Mouse (Mus musculus): Measurements from ENCODE around the gene Ndufs7.
"Not testable (repeated sequence)": the region's sequence is repeated elsewhere in the genome, so short reads cannot be mapped to it uniquely, and the experiment has no call there.

The Ndufs7 gene

DNA sequence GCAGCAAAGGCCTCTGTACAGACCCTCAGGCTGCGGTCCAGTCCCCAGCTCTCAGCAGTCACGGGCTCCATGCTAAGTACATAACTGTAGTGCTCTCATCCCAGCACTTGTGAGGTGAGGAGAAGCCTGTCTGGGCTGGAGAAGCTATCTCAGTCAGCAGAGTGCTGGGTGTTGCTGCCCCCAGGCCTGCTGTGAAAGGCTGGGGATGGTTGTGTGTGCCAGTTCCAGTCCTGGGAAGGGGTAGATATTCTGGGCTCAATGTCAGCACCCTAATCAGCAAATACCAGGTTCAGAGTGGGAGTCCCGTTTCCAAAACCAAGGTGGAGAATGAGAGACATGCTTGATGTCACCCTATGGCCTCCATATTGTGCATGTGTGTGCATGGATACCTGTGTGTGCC, 6.3 kb upstream of the Ndufs7 start:
- DNase-seq (ENCODE audit: low spot score), result no peak

DNA sequence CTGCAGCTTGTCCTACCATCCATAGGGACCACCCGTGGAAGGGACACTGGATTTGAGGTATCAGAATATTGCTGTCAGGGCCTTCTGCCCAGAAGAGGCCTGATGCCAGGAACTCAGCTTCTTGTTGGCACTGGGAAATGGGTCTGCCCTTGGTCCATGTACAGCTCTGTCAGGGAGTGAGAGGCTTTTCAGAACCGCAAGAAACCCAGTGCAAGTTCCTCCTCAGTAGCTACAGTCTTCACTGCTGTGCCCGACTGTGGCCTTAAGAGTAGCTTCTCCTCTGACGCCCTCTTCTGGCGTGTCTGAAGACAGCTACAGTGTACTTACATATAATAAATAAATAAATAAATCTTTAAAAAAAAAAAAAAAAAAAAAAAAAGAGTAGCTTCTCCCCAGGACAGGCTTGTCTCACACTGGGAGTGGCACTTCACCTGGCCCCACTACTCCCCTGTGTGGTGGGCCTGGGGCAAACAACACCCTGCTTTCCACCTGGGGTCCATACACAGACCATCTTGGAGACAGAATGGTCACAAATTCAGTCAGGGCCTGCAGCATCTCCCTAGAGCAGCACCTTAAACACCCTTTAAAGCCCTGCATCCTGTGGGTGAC, 4.0 kb upstream of the Ndufs7 start:
- no peak for DNase-seq (ENCODE audit: low spot score)

DNA sequence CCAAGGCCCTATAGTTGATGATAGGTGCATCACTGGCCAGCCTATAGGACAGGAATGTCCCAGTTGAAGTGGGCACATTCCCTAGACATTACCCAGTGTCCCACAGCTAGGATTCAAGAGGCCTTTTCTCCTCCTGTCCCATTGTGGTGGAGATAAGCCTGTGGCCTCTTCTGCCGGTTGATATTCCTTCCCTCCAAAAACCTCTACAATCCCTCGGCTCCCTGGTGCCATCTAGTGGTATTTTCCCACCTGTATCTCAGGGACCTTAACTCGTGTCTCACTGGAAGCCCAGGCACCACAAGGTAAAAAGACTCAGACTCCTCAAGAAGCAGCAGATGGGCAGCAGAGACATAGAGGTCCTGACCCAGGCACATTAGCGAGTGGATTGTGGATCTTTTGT, 3.3 kb upstream of the Ndufs7 start:
- peak; percentile 77 for DNase-seq (ENCODE audit: low spot score)

DNA sequence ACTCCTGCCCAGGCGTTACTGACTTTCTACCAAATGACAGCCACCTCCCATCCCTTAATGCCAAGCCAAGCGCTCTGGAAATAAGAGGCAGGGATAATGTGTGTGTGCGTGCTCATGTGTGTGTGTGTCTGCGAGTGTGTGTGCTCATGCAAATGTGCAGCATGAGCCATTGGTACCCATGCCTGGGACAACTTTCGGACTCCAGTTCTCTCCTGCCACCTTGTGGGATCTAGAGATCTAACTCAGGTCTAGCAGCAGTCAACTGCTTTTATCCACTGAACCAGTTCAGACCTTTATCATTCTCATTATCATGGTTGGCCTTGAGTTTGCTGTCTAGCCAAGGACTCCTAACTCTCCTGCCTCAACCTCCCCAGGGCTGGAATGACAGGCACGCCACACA, 1.1 kb upstream of the Ndufs7 start:
- no peak for DNase-seq (ENCODE audit: low spot score)

DNA sequence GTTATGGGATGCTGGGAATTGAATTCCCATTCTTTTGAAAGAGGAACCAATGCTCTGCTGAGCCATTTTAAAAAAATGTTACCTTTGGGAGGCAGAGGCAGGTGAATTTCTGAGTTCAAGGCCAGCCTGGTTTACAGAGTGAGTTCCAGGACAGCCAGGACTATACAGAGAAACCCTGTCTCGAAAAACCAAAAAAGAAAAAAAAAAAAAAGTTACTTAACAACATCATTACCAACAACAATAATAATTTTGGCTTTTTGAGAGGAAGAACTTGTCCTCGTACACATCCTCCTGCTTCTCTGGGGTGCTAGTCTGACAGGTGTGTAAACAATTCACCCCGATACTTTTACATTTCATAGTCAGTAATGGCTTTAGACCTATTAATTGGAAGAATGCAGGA, 484 bp upstream of the Ndufs7 start:
- not testable (repeated sequence) for DNase-seq (ENCODE audit: low spot score)

DNA sequence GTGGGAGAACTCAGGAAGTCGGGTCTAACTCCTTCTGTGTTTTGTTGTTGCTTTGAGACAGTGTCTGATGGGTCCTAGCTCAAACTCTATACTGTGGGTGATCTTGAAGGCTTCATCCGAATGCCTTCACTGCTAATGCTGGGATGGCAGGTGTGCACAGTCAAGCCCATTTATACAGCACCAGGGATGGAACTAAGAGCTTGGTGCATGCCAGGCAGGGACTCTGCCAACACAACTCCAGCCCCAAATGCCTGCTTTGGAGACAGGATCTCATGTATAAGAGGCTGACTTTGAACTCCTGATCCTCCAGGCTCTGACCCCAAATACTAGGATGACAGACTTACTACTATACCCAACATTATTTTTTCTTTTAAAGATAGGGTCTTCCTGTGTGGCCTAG, 1.1 kb downstream of the Ndufs7 start:
- no peak for DNase-seq (ENCODE audit: low spot score)

DNA sequence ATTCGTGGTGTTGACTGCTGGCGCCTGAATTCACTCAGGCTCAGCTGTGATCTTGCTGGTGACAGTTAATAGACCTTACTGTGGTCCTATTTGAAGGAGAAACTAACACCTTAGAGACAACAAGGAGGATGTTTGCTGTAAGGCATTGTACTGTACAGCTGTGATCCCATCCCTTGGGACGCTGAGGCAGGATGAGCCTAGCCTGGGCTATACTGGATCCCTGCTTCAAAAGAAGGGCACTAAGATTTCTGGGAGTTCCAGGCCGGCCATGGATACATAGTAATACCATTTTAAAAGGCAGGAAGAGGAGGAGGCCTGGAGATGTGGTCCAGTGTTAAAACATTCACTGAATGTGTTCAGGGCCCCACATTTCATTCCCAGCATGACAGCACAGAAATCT, 1.7 kb downstream of the Ndufs7 start:
- DNase-seq (ENCODE audit: low spot score), result no peak

DNA sequence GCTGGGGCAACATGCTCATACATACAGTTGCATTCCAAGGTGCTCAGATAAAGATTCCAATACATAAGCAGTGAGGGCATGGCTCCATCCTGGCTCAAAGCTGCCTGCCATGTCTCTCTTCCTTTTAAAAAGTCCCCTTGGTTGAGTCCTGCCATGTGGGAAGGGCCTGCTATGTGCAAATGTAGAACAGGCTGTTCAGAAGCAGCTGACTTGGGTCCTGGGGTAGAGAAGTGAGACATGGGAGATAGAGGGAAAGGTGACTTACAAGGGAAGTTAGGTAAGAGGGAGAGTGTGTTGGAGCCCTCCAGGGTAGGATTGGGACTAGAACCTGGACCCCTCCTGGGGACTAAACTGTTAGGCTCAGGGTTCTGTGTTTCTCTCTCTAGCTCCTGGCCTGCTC, 3.1 kb downstream of the Ndufs7 start:
- DNase-seq (ENCODE audit: low spot score), result no peak

DNA sequence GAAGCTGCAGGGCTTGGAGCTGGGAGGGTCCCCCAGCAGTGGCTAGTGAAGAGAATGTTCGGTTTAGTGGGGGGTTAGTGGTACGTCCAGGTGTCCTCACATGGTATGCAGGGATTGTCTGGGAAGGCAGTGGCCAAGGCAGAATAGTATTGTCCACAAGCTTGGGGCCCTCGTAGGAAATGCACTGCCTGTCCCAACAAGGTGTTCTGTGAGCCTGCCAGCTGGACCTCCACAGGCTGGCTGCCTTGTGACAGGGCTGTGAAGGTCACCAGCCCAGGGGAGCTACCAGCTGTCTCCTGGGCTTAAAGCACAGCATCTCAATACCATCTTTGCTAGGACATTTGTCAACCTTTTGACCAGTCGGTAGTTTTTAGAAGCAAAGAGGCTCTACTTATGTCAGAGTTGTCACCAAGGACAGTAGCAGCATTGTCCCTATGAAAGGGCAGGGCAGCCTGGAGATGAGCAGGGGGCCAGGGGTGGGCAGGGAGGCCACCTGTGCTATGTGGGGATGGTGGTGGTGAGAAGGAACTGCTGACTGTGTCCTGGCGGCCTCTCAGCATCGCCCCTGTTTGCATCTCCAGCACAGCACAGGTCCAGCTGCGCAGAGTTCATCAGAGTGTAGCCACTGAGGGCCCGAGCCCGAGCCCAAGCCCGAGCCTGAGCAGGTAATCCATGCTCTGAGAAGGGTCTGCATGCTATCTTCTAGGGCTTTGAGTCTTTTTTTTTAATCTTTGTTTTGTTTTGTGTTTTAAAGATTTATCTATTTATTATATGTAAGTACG, 3.8 kb downstream of the Ndufs7 start:
- no peak for DNase-seq (ENCODE audit: low spot score)

DNA sequence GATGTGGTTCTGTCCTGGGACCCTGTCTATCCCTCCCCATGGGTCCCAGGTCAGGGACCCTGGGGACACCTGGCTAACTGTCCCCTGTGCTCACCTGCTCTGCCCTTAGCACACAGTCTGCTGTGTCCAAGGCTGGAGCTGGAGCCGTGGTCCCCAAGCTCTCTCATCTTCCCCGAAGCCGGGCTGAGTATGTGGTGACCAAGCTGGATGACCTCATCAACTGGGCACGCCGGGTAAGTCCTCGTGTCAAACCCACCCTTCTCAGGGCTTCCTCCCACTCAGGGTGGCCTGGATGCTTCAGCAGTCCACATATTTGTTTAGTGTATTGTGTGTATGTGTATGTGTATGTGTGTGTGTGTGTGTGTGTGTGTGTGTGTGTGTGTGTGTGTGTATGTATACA, 4.6 kb downstream of the Ndufs7 start:
- no peak for DNase-seq (ENCODE audit: low spot score)

DNA sequence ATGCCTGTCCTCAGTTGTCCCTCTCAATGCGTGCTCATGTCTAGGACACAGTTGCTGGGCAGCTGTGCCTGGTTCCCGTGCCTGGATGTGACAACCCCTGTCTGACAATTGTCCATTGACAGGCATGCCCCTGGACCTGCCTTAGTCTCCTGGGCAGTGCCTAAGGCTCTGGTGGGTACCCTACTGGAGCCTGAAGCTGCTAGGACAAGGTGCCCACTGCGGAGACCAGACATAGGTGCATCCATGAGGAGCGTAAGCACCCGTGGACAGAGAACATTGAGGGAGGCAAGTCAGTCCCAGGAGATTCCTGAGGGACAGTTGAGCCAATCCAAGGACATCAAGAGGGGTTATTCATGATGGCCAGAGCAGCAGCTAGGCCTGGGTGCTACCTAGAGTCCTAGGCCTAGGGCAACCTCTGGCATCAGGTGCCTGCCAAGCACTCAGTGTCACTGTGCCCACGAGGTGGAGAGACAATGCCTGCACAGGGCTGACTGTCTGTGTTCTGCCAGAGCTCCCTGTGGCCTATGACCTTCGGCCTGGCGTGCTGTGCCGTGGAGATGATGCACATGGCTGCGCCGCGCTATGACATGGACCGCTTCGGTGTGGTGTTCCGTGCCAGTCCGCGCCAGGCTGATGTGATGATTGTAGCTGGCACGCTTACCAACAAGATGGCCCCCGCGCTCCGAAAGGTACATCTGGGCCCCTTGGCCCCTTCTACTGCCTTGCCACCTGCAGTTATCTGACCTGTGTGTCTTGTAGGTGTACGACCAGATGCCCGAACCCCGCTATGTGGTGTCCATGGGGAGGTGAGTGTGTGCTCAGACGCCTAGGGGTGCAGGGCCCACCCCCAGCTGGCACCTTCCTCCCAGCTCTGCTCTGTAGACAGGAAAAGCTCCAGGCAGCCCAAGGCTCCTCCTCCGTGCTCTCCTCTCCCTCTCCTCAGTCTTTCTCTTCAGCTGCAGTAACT, 5.7 kb downstream of the Ndufs7 start:
- no peak for DNase-seq (ENCODE audit: low spot score)

DNA sequence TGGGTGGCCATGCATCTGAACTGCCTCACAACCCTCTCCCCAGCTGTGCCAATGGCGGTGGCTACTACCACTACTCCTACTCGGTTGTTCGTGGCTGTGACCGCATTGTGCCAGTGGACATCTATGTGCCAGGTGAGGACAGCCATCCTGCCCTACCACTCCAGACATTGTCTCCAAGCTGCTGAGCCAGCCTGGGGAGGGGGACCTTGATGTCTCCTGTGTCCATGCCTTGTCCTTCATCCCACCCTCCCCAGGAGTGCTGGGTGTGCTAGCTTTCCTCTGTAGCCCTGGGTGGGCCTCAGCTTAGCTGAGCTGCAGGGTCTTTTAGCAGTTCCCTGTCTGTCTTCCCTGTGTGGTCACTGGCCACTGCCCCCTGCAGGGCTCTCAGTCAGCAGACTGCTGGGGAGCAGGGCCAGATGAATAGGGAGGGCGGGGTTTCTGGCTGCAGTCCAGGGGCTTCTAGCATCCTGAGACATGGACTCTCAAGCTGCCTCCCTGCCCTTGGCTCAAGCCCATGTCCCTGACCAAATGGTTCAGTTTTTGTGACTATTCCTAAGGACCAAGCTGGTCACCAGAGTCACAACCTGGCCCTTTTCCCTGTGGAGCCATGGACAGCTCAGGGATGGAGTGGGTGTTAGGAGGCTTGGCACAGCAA, 7.1 kb downstream of the Ndufs7 start:
- no peak for DNase-seq (ENCODE audit: low spot score)

DNA sequence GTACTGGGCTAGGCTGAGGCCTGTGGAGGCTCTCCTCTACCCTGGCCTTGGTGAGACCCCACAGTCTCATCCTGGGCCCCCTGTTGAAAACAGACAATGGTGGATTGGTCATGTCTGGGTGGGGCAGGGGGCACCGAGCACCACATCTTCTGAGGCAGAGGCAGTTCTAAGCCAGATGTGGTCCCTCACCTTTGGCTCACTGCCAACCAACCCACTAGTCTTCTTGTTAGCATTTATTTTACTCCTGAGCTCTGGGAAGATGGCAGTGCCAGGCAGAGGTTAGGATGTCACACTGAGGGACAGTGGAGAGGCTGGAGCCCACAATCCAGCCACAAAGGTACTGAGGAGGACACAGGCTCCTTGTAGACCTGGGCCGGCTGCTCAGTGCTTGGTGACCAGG, 9.0 kb downstream of the Ndufs7 start:
- no peak for DNase-seq (ENCODE audit: low spot score)

DNA sequence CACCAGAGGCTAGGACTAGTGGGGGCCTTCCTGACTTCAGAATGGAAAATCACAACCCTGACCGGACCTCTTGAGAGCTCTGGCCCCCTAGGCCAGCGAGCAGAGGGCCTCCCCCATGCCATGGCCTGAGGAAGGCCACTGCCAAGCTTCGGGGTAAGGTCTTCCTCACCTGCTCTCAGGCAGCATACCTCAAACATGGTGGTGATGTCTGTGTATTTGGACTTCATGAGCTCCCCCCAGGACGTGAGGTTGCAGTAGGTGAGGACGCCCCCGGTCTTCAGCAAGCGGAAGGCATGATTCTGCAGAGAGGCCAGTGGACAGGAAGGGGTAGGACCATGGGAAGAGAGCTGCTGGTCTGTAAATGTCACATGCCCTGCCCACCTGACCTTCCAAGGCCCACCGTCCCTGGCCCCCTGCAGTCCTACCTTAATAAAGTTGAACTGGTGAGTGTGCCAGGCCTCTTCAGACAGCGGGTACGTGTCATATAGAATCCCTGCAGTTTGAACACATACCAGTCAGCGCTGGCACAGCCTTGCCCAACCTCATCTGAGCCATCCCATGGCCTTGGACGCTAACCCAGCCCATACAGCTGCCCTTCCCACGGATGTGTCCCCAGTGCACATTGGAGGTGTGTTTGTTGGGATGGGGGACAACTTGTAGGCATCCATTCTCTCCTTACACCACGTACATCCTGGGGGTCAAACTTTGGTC, 10.0 kb downstream of the Ndufs7 start:
- DNase-seq (ENCODE audit: low spot score), result no peak

DNA sequence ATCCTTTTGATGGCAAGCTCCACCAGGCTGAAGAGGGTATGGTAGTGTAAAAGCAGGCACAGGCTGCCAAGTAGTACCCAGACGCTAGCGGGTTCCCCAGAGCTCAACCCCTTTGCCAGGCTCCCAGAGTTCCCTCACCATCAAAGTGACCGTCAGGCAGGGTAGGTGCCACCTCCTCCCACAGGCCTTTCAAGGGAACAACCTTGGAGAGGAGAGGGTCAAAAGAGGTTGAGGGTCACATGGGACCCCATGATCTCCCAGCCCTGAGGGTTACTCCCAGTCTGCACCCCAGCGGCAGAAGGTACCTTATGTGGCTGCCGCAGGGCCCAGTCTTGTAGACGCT, 10.5 kb downstream of the Ndufs7 start:
- DNase-seq (ENCODE audit: low spot score), result no peak

DNA sequence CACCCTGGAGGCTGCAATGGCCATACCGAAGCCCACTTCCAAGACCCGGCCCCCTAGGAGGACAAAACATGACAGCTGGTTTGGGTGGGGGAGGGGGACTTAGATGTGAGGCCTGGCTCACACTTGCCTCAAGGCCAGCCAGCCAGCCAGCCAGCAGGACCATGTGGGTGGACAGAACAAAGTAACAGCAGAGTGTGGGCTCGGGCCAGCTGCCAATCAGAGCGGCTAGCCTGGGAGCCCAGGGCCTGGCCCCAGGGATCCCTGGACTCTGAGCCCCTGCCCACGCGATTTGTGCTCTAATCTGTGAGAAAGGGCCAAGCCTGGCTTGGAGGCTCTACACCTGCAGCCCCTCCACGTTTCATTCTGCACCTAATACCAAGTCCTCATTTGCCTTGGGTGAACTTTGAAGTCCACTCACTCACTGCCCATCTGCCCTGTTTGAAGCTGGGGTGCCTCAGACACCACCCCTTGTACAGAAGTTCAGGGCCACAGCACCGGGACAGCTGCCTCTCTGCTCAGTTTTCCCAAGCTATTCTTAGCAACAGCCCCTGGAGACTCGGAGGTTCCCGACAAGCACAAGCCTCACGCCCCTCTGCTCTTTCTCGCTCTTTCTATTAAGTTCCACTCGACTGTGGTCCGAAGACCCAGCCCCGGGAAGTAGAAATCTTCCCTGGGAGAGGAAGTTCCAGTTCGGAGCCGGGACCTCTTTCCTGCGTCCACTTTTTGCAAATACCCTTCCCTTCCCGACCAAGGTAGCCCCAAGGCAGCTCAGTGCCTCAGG, 11.1 kb downstream of the Ndufs7 start:
- DNase-seq (ENCODE audit: low spot score), result no peak

DNA sequence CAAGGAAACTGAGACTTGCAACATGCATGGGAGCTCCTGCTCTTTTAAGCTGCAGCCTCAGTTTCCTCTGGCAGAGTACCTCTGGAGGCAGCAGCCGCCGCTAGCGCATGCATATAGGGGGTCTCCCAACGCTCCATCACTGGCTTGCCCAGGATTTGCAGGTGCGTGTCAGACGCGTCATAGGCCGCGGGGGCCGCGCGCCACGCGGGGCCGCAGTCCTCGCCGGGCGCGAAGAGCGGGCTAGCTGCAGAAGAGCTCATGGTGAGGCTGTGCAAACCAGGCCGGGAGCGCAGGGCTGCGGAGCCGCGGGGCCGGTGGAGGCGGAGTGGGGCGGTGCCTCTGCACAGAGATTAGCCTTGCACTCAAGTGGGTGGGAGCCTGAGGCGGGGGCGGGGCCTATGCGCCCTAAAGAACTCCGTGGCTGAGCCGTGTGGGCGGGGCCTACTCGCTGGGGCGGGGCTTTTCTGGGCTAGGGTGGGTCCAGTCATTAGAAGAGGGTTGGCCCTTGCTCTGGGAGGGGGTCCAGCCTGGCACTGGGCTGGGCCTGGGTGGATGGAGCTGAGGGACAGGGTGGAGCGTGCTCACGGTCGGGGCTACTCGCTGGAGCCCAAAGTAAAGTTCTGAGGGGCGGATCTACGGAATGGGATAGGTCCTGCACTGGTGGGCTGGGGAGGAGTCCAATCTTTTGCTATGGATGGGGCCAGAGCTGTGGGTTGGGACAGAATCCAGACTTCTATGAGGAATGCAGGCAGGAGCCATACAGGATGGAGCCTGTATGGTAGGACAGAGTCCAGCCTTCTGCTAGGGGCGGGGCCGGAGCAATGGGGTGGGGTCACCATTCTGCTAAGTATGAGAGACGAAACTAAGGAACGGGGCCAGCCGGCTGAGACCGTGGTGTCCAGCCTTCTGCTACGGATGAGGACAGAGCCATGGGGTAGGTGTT, 12.0 kb downstream of the Ndufs7 start, which contains the start of the genes Gamt and Dazap1:
Gamt (minus strand) TSS at position 371 of the 943 bp plus-strand sequence.
Dazap1 (plus strand) TSS at position 845 of the 943 bp plus-strand sequence.
- peak; percentile 74 for DNase-seq (ENCODE audit: low spot score)

DNA sequence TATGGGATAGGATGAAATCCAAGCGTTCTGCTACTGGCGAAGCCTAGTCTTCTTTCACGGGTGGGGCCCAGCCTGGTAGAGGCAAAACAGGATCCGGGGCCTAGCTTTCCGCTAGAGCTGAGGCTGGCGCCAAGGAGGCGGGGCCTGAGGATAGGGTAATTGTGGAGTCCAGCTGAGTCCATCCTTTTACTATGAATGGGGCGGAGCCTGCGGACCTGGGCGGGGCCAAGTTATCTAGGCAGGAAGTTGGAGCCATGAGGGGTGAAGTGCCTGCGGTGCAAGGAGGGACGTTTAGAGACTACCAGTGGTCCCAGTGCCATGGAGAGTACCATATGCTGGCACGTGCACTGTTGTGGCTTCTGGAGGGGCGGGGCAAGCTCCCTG, 12.7 kb downstream of the Ndufs7 start:
- DNase-seq (ENCODE audit: low spot score), result peak; percentile 90

DNA sequence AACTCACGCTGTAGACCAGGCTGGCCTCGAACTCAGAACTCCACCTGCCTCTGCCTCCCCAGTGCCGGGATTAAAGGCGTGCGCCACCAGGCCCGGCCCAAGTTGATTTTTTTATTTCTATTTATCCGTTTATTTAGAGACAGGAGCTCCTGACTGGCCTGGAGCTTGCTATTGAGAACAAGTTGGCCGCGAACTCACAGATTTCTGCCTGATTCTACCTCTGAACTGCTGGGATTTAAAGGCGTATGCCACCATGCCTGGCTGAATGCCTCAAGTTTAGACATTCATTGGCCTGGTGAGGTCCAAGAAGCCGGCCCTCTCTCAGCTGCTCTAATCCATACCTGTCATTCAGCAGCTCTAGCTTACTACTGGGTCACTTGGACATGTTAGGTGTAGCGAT, 13.2 kb downstream of the Ndufs7 start:
- DNase-seq (ENCODE audit: low spot score), result no peak

All from layer of hippocampus, adult 9-10 months (tissue).